ENCODE assay signal across 8 mouse cellular contexts in genomic region chr2:127483001-127483400, GRCm38 (mm10). TPM values are rescaled to one million over a fixed set of nuclear protein-coding genes. Genes with fewer than 3 reads are reported as not detected.
DNase-seq lines count a peak whose midpoint lies in the region; ATAC-seq and TF ChIP-seq lines count a peak whose summit lies in the region.

No protein-coding gene starts in this region.

- peak overlapping the region; percentile 13; the same call in 1 of the 2 replicates for H3K27ac ChIP-seq in kidney, embryonic 16.5 days (ENCODE audit: low read length)

- peak overlapping the region; percentile 65 for H3K9ac ChIP-seq in kidney, embryonic 16.5 days (replicated peaks; ENCODE audit: low read length)

- ATAC-seq in granulocyte monocyte progenitor cell, adult 5-6 weeks (replicated peaks; ENCODE audit: poor library complexity, severe bottlenecking) = peak; percentile 25
- peak; percentile 30; the same call in 1 of the 2 replicates for ATAC-seq in kidney, embryonic 16.5 days (ENCODE audit: low FRiP score, low TSS enrichment)

- H3K4me1 ChIP-seq in kidney, embryonic 16.5 days (ENCODE audit: insufficient read depth, low read length) = peaks cover 34% of the 10 kb centered on the region
- H3K4me1 ChIP-seq in megakaryocyte, embryonic 14.5 days = peaks cover 37% of the 10 kb centered on the region

- H3K36me3 ChIP-seq in C2C12 (ENCODE audit: control insufficient read depth, insufficient read depth) = no peaks in the 10 kb centered on the region
- H3K36me3 ChIP-seq in kidney, embryonic 16.5 days (ENCODE audit: insufficient read depth, low read length) = no peaks in the 10 kb centered on the region
- H3K36me3 ChIP-seq in megakaryocyte, embryonic 14.5 days (replicated peaks; ENCODE audit: low read length) = no peaks in the 10 kb centered on the region

- H3K27me3 ChIP-seq in C2C12 (ENCODE audit: control insufficient read depth, insufficient read depth, insufficient read length) = peaks cover 25% of the 10 kb centered on the region
- peaks cover 58% of the 10 kb centered on the region for H3K27me3 ChIP-seq in kidney, embryonic 16.5 days (ENCODE audit: insufficient read depth, low read length)
- peaks cover 99% of the 10 kb centered on the region for H3K27me3 ChIP-seq in megakaryocyte, embryonic 14.5 days (replicated peaks)

- intact Hi-C loops in gastrocnemius, postnatal 36 days (cut with DNase I) = no loop called here

- no peaks in the 10 kb centered on the region for H3K79me3 ChIP-seq in C2C12 (ENCODE audit: low read depth)

- peak overlapping the region; percentile 19 for H3ac ChIP-seq in C2C12 (ENCODE audit: control insufficient read depth, insufficient read length, low read depth)

- no peak for TF ChIP-seq CTCF in C2C12 (IDR thresholded peaks at IDR 0.05; ENCODE audit: control insufficient read depth, insufficient read depth, insufficient read length)

- H3K4me3 ChIP-seq in C2C12 (ENCODE audit: insufficient read depth, poor library complexity, severe bottlenecking) = peak overlapping the region; percentile 30
- peak overlapping the region; percentile 66 for H3K4me3 ChIP-seq in kidney, embryonic 16.5 days (ENCODE audit: low read length)
- peak overlapping the region; percentile 89 for H3K4me3 ChIP-seq in megakaryocyte, embryonic 14.5 days (replicated peaks)

- H3K9me3 ChIP-seq in kidney, embryonic 16.5 days (ENCODE audit: low read length) = no peaks in the 10 kb centered on the region
- no peaks in the 10 kb centered on the region for H3K9me3 ChIP-seq in megakaryocyte, embryonic 14.5 days

- H3K79me2 ChIP-seq in C2C12 (ENCODE audit: control insufficient read depth, insufficient read depth) = no peaks in the 10 kb centered on the region

- DNase-seq in MN1 (ENCODE audit: low spot score) = peak; percentile 47
- no peak for DNase-seq in layer of hippocampus, postnatal 36 days
- no peak for DNase-seq in adrenal gland, adult 18-20 months (ENCODE audit: low spot score in 2 of 2)
- no peak for DNase-seq in gastrocnemius, postnatal 36 days

- under 1% methylated on average over 21 of the region's 21 CpGs for WGBS in kidney, embryonic 16.5 days

- H3K4me2 ChIP-seq in kidney, embryonic 16.5 days (replicated peaks; ENCODE audit: low read depth, low read length) = peak overlapping the region; percentile 95

TF ChIP-seq in C2C12, 6 proteins besides CTCF, POLR2A, EP300 and RAD21:
- no peak for TF ChIP-seq CEBPB (IDR thresholded peaks at IDR 0.05; ENCODE audit: low read depth)
- no peak for TF ChIP-seq MYOD1 (IDR thresholded peaks at IDR 0.05; ENCODE audit: control insufficient read depth, insufficient read length, low read depth)
- TF ChIP-seq USF1 (IDR thresholded peaks at IDR 0.05; ENCODE audit: low read depth) = no peak

RNA-seq across cellular contexts. Expression of gene Fahd2a, which starts 38.6 kb away (rescaled TPM):
- 2.6 TPM for polyA plus RNA-seq in C2C12 (2012; fragmentation: generic; extraction: Trizol)
- total RNA-seq in granulocyte monocyte progenitor cell, adult 5-6 weeks (2014; fragmentation: Nextera tagmentation) = 6.0 and 26.2 TPM in 2 replicates
- total RNA-seq in granulocyte monocyte progenitor cell, adult 5-6 weeks (2017) = 6.6 and 11.9 TPM in 2 replicates
- polyA plus RNA-seq in kidney, embryonic 16.5 days (2015; fragmentation: Nextera tagmentation; extraction: Ambion mirVana) = 37.0 and 39.0 TPM in 2 replicates
- 15.2 TPM in 1 of 2 replicates, not detected in the other for polyA plus RNA-seq in megakaryocyte, embryonic 14.5 days (2012; ENCODE audit: insufficient read depth, low replicate concordance)
- total RNA-seq in layer of hippocampus, postnatal 36 days (2021) = 10 to 100 TPM; 15.8 to 18.9 TPM
- 10 to 100 TPM; 46.4 to 48.2 TPM for total RNA-seq in adrenal gland, adult 18-20 months (2021)
- total RNA-seq in gastrocnemius, postnatal 36 days (2021) = 10 to 100 TPM; 22.0 to 22.7 TPM

RNA-seq across cellular contexts. Expression of gene Kcnip3, which starts 38.9 kb away (rescaled TPM):
- 0.33 TPM for polyA plus RNA-seq in C2C12 (2012; fragmentation: generic; extraction: Trizol)
- 37.4 and 50.0 TPM in 2 replicates for total RNA-seq in granulocyte monocyte progenitor cell, adult 5-6 weeks (2014; fragmentation: Nextera tagmentation)
- 19.5 and 23.4 TPM in 2 replicates for total RNA-seq in granulocyte monocyte progenitor cell, adult 5-6 weeks (2017)
- 3.4 and 4.7 TPM in 2 replicates for polyA plus RNA-seq in kidney, embryonic 16.5 days (2015; fragmentation: Nextera tagmentation; extraction: Ambion mirVana)
- polyA plus RNA-seq in megakaryocyte, embryonic 14.5 days (2012; ENCODE audit: insufficient read depth, low replicate concordance) = 0.16 TPM in 1 of 2 replicates, not detected in the other
- total RNA-seq in layer of hippocampus, postnatal 36 days (2021) = 10 to 100 TPM; 59.6 to 61.7 TPM
- 1 to 10 TPM; 5.3 to 6.0 TPM for total RNA-seq in adrenal gland, adult 18-20 months (2021)
- total RNA-seq in gastrocnemius, postnatal 36 days (2021) = under 1 TPM; 0.18 to 0.49 TPM

RNA-seq across cellular contexts. Expression of gene Gpat2, which starts 58.0 kb away (rescaled TPM):
- 0.02 TPM for polyA plus RNA-seq in C2C12 (2012; fragmentation: generic; extraction: Trizol)
- not detected in 2 replicates for total RNA-seq in granulocyte monocyte progenitor cell, adult 5-6 weeks (2014; fragmentation: Nextera tagmentation)
- total RNA-seq in granulocyte monocyte progenitor cell, adult 5-6 weeks (2017) = not detected in 2 replicates
- 0.22 and 0.40 TPM in 2 replicates for polyA plus RNA-seq in kidney, embryonic 16.5 days (2015; fragmentation: Nextera tagmentation; extraction: Ambion mirVana)
- polyA plus RNA-seq in megakaryocyte, embryonic 14.5 days (2012; ENCODE audit: insufficient read depth, low replicate concordance) = not detected in 2 replicates
- total RNA-seq in layer of hippocampus, postnatal 36 days (2021) = under 1 TPM in 1 of 2 experiments, not detected in 1; 0.20 TPM
- under 1 TPM in 1 of 2 experiments, not detected in 1; 0.19 TPM for total RNA-seq in adrenal gland, adult 18-20 months (2021)
- total RNA-seq in gastrocnemius, postnatal 36 days (2021) = not detected

RNA-seq across cellular contexts. Expression of gene Prom2, which starts 58.3 kb away (rescaled TPM):
- polyA plus RNA-seq in C2C12 (2012; fragmentation: generic; extraction: Trizol) = not detected
- total RNA-seq in granulocyte monocyte progenitor cell, adult 5-6 weeks (2014; fragmentation: Nextera tagmentation) = not detected in 2 replicates
- total RNA-seq in granulocyte monocyte progenitor cell, adult 5-6 weeks (2017) = not detected in 2 replicates
- polyA plus RNA-seq in kidney, embryonic 16.5 days (2015; fragmentation: Nextera tagmentation; extraction: Ambion mirVana) = 2.7 and 3.0 TPM in 2 replicates
- not detected in 2 replicates for polyA plus RNA-seq in megakaryocyte, embryonic 14.5 days (2012; ENCODE audit: insufficient read depth, low replicate concordance)
- total RNA-seq in layer of hippocampus, postnatal 36 days (2021) = under 1 TPM; 0.07 to 0.08 TPM
- total RNA-seq in adrenal gland, adult 18-20 months (2021) = under 1 TPM; 0.46 to 0.70 TPM
- not detected for total RNA-seq in gastrocnemius, postnatal 36 days (2021)

Comparison
In these comparisons a context has a peak if more than half of its experiments do, and no peak if none do; other contexts are left out.
1. H3K4me3 ChIP-seq: peak in every context shown above with its lines; median percentile 89 in megakaryocyte, embryonic 14.5 days; 66 in kidney, embryonic 16.5 days; 30 in C2C12.
2. RNA of gene Kcnip3, which starts 38.9 kb away (total RNA-seq): 59.6 to 61.7 TPM in layer of hippocampus, postnatal 36 days, 19.5 to 50.0 TPM in granulocyte monocyte progenitor cell, adult 5-6 weeks and 5.3 to 6.0 TPM in adrenal gland, adult 18-20 months; 0.18 to 0.49 TPM in gastrocnemius, postnatal 36 days; every median in the first group is over 4 times any median in the second.